Mouse (Mus musculus): ENCODE measurements around the gene Ranbp17.

- no peak for TF ChIP-seq CTCF (IDR thresholded peaks at IDR 0.05; ENCODE audit: low read depth)
- TF ChIP-seq EP300 (IDR thresholded peaks at IDR 0.05; ENCODE audit: low read depth) = no peak
These were observed 287.0 kb downstream of the Ranbp17 start for GRCm38 (mm10) chr11:33226516-33226915.
